In the genomic region with DNA sequence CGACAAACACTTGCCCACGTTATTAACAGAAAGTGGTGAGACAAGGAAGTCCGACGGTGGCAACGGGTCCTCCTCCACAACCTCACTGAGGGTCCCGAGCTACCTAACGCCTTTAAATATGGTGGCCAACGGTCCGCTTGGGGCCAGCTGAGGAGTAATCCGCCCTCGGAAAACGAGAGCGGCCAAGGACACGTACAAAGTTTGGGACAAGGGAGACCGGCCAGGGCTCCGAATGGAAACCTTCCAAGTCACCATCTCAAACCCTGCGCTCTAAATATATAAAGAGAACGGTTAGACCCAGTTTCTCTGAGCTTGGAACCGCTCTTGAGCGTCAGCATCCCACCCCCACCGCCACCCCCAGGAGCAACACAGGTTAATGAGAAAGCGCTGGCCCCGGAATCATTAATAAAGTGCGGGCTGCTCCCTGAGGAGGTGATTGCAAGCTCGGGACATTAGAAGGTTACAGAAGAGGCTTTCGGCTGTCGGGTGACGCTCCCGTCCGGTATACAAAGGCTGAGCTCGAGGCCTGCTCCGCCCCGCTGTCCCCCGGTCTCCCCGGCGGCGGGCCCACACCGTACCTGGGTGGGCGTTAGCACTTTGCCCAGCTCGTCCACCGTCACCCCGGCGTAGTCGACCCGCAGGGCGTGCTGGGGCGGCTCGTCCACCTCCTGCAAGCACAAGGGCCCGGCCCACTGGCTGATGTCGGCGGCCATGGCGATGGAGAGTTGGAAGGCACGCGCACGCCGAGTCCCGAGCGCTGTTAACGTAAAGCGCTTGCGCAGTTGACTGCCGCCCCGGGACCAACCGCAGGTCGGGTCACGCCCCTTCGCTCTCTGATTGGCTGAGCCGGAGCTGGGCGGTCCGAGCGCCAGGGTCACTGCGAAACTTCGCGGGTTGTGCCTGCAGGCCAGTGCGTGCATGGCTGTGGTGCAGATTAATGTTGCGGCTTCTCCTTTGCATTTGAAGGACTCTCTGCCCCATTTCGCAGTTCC, we compare ENCODE assay signal across 8 mouse cellular contexts. TPM values are rescaled to one million over a fixed set of nuclear protein-coding genes. Genes with fewer than 3 reads are reported as not detected.
DNase-seq lines count a peak whose midpoint lies in the region; ATAC-seq and TF ChIP-seq lines count a peak whose summit lies in the region.

A gene (minus strand): TSS at position 795 of the 992 bp plus-strand sequence.

- no peaks in the 10 kb centered on the region; the same call in 1 of the 2 replicates for H3K4me1 ChIP-seq in bone marrow, adult 2 months (ENCODE audit: control insufficient read depth, insufficient read depth, low read length)
- H3K4me1 ChIP-seq in embryonic facial prominence, embryonic 15.5 days, result peaks cover 30% of the 10 kb centered on the region
- H3K4me1 ChIP-seq in kidney, embryonic 14.5 days (ENCODE audit: control insufficient read depth, insufficient read depth, low read length), result peaks cover 28% of the 10 kb centered on the region
- H3K4me1 ChIP-seq in limb, embryonic 15.5 days, result peaks cover 23% of the 10 kb centered on the region

- no peaks in the 10 kb centered on the region for H3K9me3 ChIP-seq in embryonic facial prominence, embryonic 15.5 days (replicated peaks)
- no peaks in the 10 kb centered on the region for H3K9me3 ChIP-seq in kidney, embryonic 14.5 days (ENCODE audit: control insufficient read depth, low read length)
- no peaks in the 10 kb centered on the region; the same call in 1 of the 2 replicates for H3K9me3 ChIP-seq in limb, embryonic 15.5 days

- peak within 1 kb of the TSS; percentile 71 for H3K9ac ChIP-seq in embryonic facial prominence, embryonic 15.5 days
- H3K9ac ChIP-seq in kidney, embryonic 14.5 days (ENCODE audit: low read depth, low read length), result peak within 1 kb of the TSS; percentile 82
- H3K9ac ChIP-seq in limb, embryonic 15.5 days, result peak within 1 kb of the TSS; percentile 64

- no peak; the same call in 1 of the 2 replicates for TF ChIP-seq POLR2A in bone marrow, adult 2 months (IDR thresholded peaks at IDR 0.05; ENCODE audit: borderline replicate concordance, control insufficient read depth, low read depth, low read length)

- H3K4me2 ChIP-seq in embryonic facial prominence, embryonic 15.5 days (replicated peaks), result peak within 1 kb of the TSS; percentile 71
- peak within 1 kb of the TSS; percentile 77 for H3K4me2 ChIP-seq in kidney, embryonic 14.5 days (replicated peaks; ENCODE audit: low read depth, low read length)
- peak within 1 kb of the TSS; percentile 68 for H3K4me2 ChIP-seq in limb, embryonic 15.5 days

- peaks cover 21% of the 10 kb centered on the region for H3K36me3 ChIP-seq in embryonic facial prominence, embryonic 15.5 days
- peaks cover 27% of the 10 kb centered on the region for H3K36me3 ChIP-seq in kidney, embryonic 14.5 days (ENCODE audit: control insufficient read depth, insufficient read depth, low read length)
- peaks cover 21% of the 10 kb centered on the region for H3K36me3 ChIP-seq in limb, embryonic 15.5 days

- DNase-seq in 416B (ENCODE audit: low read depth), result peak; percentile 94
- peak; percentile 95 for DNase-seq in heart, adult 9 months (ENCODE audit: low spot score in 2 of 2)
- DNase-seq in monocyte, adult 2 months (ENCODE audit: low read depth in 1 of 2, low spot score in 2 of 2), result peak; percentile 81 to 90
- DNase-seq in spleen, postnatal 36 days (ENCODE audit: low spot score in 2 of 2), result peak; percentile 94 to 95

- WGBS in bone marrow, adult 2 months, result under 1% methylated on average over 77 of the region's 77 CpGs
- WGBS in embryonic facial prominence, embryonic 15.5 days, result under 1% methylated on average over 77 of the region's 77 CpGs
- WGBS in kidney, embryonic 14.5 days, result under 1% methylated on average over 69 of the region's 77 CpGs
- WGBS in limb, embryonic 15.5 days, result 0% methylated on average over 77 of the region's 77 CpGs

- peak; percentile 97 for ATAC-seq in embryonic facial prominence, embryonic 15.5 days (ENCODE audit: insufficient number of reproducible peaks, low FRiP score, low TSS enrichment, low read depth)
- ATAC-seq in kidney, embryonic 14.5 days (ENCODE audit: low FRiP score, low TSS enrichment), result peak; percentile 97
- peak; percentile 92 for ATAC-seq in limb, embryonic 15.5 days (ENCODE audit: insufficient number of reproducible peaks, low FRiP score, low TSS enrichment, low read depth)

- no peaks in the 10 kb centered on the region for H3K27me3 ChIP-seq in embryonic facial prominence, embryonic 15.5 days
- H3K27me3 ChIP-seq in kidney, embryonic 14.5 days (ENCODE audit: control insufficient read depth, insufficient read depth, low read length), result no peaks in the 10 kb centered on the region
- H3K27me3 ChIP-seq in limb, embryonic 15.5 days, result no peaks in the 10 kb centered on the region

- no peak for TF ChIP-seq CTCF in bone marrow, adult 2 months (IDR thresholded peaks at IDR 0.05; ENCODE audit: control insufficient read depth, insufficient read depth, low read length)

- peak within 1 kb of the TSS; percentile 12; the same call in 1 of the 2 replicates for H3K27ac ChIP-seq in bone marrow, adult 2 months (ENCODE audit: control insufficient read depth, insufficient read depth, low read depth, low read length, poor library complexity)
- peak within 1 kb of the TSS; percentile 55 for H3K27ac ChIP-seq in embryonic facial prominence, embryonic 15.5 days (replicated peaks)
- H3K27ac ChIP-seq in kidney, embryonic 14.5 days (ENCODE audit: low read depth, low read length), result 0 out of 2 replicates have a peak within 1 kb of the TSS, but pooled peaks have one; percentile 30
- H3K27ac ChIP-seq in limb, embryonic 15.5 days, result peak within 1 kb of the TSS; percentile 78

- H3K4me3 ChIP-seq in bone marrow, adult 2 months (replicated peaks; ENCODE audit: control insufficient read depth, low read depth, low read length), result peak within 1 kb of the TSS; percentile 70
- peak within 1 kb of the TSS; percentile 64 for H3K4me3 ChIP-seq in embryonic facial prominence, embryonic 15.5 days (replicated peaks)
- peak within 1 kb of the TSS; percentile 48 for H3K4me3 ChIP-seq in kidney, embryonic 14.5 days (ENCODE audit: low read length)
- peak within 1 kb of the TSS; percentile 58 for H3K4me3 ChIP-seq in limb, embryonic 15.5 days

RNA-seq across cellular contexts. Expression of the gene that starts here (rescaled TPM):
- polyA plus RNA-seq in bone marrow, adult 2 months (2011; ENCODE audit: insufficient read depth, insufficient read length, low replicate concordance, missing spikeins), result 48.4 and 61.4 TPM in 2 replicates
- polyA plus RNA-seq in embryonic facial prominence, embryonic 15.5 days (2015; fragmentation: Nextera tagmentation; extraction: Ambion mirVana), result 714 and 731 TPM in 2 replicates
- polyA plus RNA-seq in kidney, embryonic 14.5 days (2014; fragmentation: Nextera tagmentation; extraction: Ambion mirVana), result 710 and 781 TPM in 2 replicates
- 645 and 672 TPM in 2 replicates for polyA plus RNA-seq in limb, embryonic 15.5 days (2015; fragmentation: Nextera tagmentation; extraction: Ambion mirVana)

Comparison
In these comparisons a context has a peak if more than half of its experiments do, and no peak if none do; other contexts are left out.
1. Peak in every context shown above with its lines: DNase-seq, ATAC-seq, H3K4me3 ChIP-seq and H3K27ac ChIP-seq.
2. RNA of the gene that starts here (polyA plus RNA-seq): 710 to 781 TPM in kidney, embryonic 14.5 days, 714 to 731 TPM in embryonic facial prominence, embryonic 15.5 days and 645 to 672 TPM in limb, embryonic 15.5 days; 48.4 to 61.4 TPM in bone marrow, adult 2 months; every median in the first group is over 10 times any median in the second.
3. H3K27ac ChIP-seq: peak in every context shown above with its lines; median percentile 78 in limb, embryonic 15.5 days; 55 in embryonic facial prominence, embryonic 15.5 days; 30 in kidney, embryonic 14.5 days; 12 in bone marrow, adult 2 months.